Mouse (Mus musculus) embryonic facial prominence, embryonic 12.5 days (tissue): Measurements from ENCODE around the gene Kcnip1. TPM values are rescaled to one million over a fixed set of nuclear protein-coding genes. Genes with fewer than 3 reads are reported as not detected.

Source experiments
- ATAC-seq: fragments of 200-750 bp; cut with Nextera tagmentation; 2 replicates; pipeline ENCODE4 v1.8.0; 2017; ENCODE audit not compliant: insufficient number of reproducible peaks, insufficient read depth, low FRiP score, low TSS enrichment
- H3K27ac ChIP-seq: fragments of 300-500 bp; sonication (generic); 2 replicates; pipeline ENCODE4 v1.5.1; 2016; ENCODE audit warnings: mild to moderate bottlenecking
- H3K27me3 ChIP-seq: fragments of 300-500 bp; sonication (generic); 2 replicates; pipeline ENCODE4 v1.6.1; 2016; ENCODE audit warnings: mild to moderate bottlenecking, moderate library complexity
- H3K36me3 ChIP-seq: fragments of 300-500 bp; sonication (generic); 2 replicates; pipeline ENCODE4 v1.6.1; 2016; ENCODE audit warnings: mild to moderate bottlenecking
- H3K4me1 ChIP-seq: fragments of 300-500 bp; sonication (generic); 2 replicates; pipeline ENCODE4 v1.6.1; 2016
- H3K4me2 ChIP-seq: fragments of 300-500 bp; sonication (generic); replicated peaks from 2 replicates; pipeline ENCODE4 v1.6.1; 2016; ENCODE audit warnings: mild to moderate bottlenecking, moderate library complexity
- H3K4me3 ChIP-seq: fragments of 300-500 bp; sonication (generic); 2 replicates; pipeline ENCODE4 v1.5.1; 2016; ENCODE audit warnings: mild to moderate bottlenecking
- H3K9ac ChIP-seq: fragments of 300-500 bp; sonication (generic); 2 replicates; pipeline ENCODE4 v1.6.1; 2016; ENCODE audit warnings: mild to moderate bottlenecking, moderate library complexity
- H3K9me3 ChIP-seq: fragments of 300-500 bp; sonication (generic); 2 replicates; pipeline ENCODE4 v1.6.1; 2016; ENCODE audit warnings: mild to moderate bottlenecking, moderate library complexity
- WGBS: fragments of 180-500 bp; shearing (Covaris S2); methylation state at CpG from one replicate; pipeline ENCODE4 v1.1.7; 2016; 5-methylcytosine and 5-hydroxymethylcytosine counted together
- polyA plus RNA-seq: library from polyadenylated mRNA; unstranded; fragments of >200 nt; fragmentation: Nextera tagmentation; extraction: Ambion mirVana; gene quantifications from 2 replicates; pipeline ENCODE4 v1.2.1, GENCODE M21; 2016

Gene Kcnip1
- 5.8 and 6.5 TPM in 2 replicates for polyA plus RNA-seq

DNA sequence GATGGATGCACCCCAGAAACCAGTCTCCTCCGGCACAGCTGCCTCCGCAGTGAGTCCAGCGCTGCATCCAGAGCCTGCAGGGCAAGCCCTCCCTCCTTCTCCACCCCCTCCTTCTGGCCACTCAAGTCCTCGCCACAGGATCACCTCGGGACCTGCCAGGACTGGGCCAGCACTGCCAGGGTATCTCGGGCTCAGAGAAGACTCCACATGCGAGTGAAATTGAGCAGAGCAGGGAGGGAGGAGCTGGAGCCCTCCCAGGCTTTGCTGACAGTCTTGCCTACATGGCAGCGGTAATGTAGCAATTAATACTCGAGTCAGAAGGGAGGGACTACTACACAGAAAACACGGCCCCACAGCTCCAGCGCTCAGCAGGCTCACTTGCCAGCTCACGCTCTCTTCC, at the start of gene Kcnip1:
Gene Kcnip1 (minus strand): TSS at position 215 of the 400 bp plus-strand sequence.
- H3K36me3 ChIP-seq, result no peaks in the 10 kb centered on the region
- WGBS, result 23% methylated on average over 12 of the region's 12 CpGs
- H3K4me3 ChIP-seq, result no peak within 1 kb of the TSS
- no peak within 1 kb of the TSS for H3K27ac ChIP-seq
- peaks cover 10% of the 10 kb centered on the region for H3K4me1 ChIP-seq
- H3K9ac ChIP-seq, result peak within 1 kb of the TSS; percentile 33; the same call in 1 of the 2 replicates
- no peaks in the 10 kb centered on the region for H3K9me3 ChIP-seq
- no peak; the same call in 1 of the 2 replicates for ATAC-seq
- H3K27me3 ChIP-seq, result peaks cover 10% of the 10 kb centered on the region; the same call in 1 of the 2 replicates
- peak within 1 kb of the TSS; percentile 35 for H3K4me2 ChIP-seq

DNA sequence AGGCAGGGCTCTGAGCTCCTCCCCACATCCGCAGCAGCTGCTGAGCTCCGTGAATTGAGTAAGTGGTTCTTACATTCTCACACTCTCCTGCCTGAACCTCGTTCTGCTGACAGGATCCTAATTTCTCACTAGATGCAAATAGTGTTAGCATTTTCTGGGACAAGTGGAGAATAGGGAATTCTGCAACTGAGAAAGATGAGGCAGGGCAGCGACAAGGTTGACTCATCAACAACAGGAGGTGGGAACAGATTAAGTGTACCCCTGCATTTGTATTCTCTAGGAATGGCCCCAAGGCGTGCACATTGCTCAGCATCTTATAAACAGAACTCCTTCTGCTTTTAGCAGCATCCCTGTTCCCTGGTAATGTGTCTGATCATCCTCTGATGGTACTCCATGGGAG, 47.1 kb upstream of the Kcnip1 start:
- Histone ChIP-seq H3K9ac (no peak overlapping the region), H3K4me1 (no peaks in the 10 kb centered on the region), H3K9me3 (no peaks in the 10 kb centered on the region), H3K4me3 (no peak overlapping the region), H3K36me3 (no peaks in the 10 kb centered on the region), H3K27ac (no peak overlapping the region), H3K27me3 (no peaks in the 10 kb centered on the region), H3K4me2 (no peak overlapping the region)
- no peak for ATAC-seq
- 85% methylated on average over 5 of the region's 5 CpGs for WGBS

DNA sequence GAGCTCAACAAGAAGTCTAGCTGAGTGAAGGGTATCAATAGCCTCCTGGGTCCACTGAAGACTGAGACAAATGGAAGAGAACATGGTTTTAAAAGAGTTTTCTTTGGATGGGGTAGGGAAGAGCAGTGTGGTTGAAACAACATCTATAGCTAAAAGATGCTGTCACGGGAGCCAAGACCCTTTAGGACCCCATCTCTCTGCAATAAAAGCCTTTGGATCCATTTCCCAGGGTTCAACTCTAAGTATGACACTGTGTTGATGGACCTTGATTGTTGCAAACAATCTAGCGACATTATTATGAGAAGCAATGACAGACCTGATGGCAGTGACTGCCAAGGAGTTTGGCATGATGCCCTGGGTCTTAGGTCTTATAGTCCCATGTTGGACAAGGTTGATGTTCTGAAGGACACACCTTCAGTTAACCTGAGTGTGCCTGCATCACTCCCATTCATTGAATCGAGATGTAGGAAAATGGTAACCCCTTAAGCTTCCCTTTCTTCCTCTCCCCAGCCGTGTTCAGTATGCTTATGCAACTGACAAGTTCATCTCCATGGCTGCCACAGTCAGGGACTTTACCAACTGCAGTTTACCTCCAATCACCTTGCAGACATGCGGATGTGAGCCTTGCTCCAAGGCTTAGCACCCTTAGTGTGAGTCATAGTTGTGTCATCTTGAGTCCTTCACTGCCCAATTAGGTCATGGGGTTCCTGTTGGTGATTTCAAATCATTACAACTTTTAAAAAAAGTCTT, 43.1 kb upstream of the Kcnip1 start:
- Histone ChIP-seq H3K9ac (no peak overlapping the region), H3K4me2 (no peak overlapping the region), H3K4me1 (no peaks in the 10 kb centered on the region), H3K27me3 (no peaks in the 10 kb centered on the region), H3K27ac (no peak overlapping the region), H3K4me3 (no peak overlapping the region), H3K36me3 (no peaks in the 10 kb centered on the region), H3K9me3 (no peaks in the 10 kb centered on the region)
- no peak for ATAC-seq
- 80% methylated on average over 5 of the region's 5 CpGs for WGBS

DNA sequence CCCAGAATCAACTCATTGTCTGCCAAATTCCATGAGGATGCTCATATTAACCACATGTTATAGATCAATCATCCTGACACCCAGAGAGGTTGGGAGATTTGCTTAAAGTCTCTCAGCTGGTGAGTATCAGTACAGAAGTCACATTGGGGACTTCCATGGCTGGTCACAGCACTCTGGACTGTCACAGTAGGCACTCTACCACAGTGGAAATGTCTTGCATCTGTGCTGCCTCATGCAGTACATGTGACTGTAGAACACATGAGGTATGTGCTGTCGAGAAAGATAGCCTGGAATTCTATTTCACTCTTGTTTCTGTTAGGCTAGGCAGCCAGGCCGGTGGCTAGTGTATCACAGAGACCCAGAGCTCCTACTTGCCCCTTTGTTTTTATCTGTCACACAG, 41.8 kb upstream of the Kcnip1 start:
- Histone ChIP-seq H3K4me2 (no peak overlapping the region), H3K9ac (no peak overlapping the region), H3K4me3 (no peak overlapping the region), H3K9me3 (no peaks in the 10 kb centered on the region), H3K27me3 (no peaks in the 10 kb centered on the region), H3K4me1 (no peaks in the 10 kb centered on the region), H3K27ac (no peak overlapping the region), H3K36me3 (no peaks in the 10 kb centered on the region)
- 78% methylated on average over 2 of the region's 2 CpGs for WGBS
- ATAC-seq, result no peak

DNA sequence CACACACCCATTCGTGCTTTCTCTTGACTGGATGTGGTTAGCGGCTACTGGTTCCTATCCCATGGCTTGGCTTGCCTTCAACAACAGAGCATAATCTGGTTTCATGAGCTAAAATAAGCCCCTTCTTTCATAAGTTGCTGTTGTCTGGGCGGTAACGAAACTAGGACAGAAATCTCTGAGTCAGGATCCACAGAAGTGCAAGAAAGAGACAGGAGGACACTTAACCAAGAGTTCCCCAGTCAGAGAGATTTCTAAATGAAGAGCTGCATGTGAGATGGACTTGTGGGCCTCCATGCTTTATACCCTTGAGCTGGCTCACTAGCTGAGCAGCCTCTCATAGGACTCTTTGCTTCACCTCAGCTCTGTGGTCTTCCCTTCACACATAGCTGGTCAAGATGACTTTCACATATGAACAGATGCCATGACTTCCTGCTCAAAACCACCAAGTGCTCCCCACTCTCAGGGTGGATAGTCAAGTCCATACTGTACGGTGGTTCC, 41.1 kb upstream of the Kcnip1 start:
- no peaks in the 10 kb centered on the region for H3K9me3 ChIP-seq
- H3K9ac ChIP-seq, result no peak overlapping the region
- H3K4me2 ChIP-seq, result no peak overlapping the region
- 89% methylated on average over 5 of the region's 5 CpGs for WGBS
- H3K27me3 ChIP-seq, result no peaks in the 10 kb centered on the region
- ATAC-seq, result no peak
- H3K27ac ChIP-seq, result no peak overlapping the region
- no peaks in the 10 kb centered on the region for H3K36me3 ChIP-seq
- H3K4me1 ChIP-seq, result no peaks in the 10 kb centered on the region
- no peak overlapping the region for H3K4me3 ChIP-seq

DNA sequence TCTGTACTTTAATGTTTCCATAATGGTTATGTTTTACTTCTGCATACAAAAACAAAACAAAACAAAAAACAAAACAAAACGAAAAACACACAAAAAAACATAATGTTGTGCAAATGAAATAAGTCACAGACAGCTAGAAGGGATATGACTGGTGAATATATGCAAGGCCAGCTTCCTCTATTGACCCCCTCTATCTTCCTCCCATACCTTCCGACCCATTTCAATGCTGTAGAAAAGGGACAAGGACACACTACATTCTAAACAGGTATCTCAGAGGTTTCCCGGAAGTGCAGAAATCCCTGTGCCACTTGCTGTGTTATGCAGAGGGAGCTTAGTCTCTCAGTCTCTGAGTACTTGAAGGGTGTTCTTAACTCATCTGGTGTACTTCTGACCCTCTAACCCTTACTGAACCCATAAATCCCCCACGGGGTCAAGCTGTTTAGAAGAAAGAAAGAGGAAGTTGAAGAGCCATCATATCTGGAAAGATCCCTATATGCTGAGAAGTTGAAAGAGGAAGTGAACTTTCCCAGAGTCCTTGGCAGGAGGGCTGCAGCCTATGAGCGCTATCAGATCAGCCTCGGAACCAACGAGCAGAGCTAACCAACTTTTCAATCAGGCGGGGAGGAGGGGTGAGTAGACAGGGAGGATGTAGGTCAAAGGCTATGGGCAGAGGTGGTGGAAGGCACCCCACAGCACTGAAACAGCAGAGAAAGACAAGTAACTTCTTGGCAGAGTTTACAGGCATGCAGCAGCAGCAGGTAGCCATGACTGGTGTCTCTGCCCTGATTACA, 38.3 kb upstream of the Kcnip1 start:
- no peak for ATAC-seq
- Histone ChIP-seq H3K9ac (no peak overlapping the region), H3K27ac (no peak overlapping the region), H3K4me3 (no peak overlapping the region), H3K9me3 (no peaks in the 10 kb centered on the region), H3K36me3 (no peaks in the 10 kb centered on the region), H3K4me1 (no peaks in the 10 kb centered on the region), H3K27me3 (no peaks in the 10 kb centered on the region), H3K4me2 (no peak overlapping the region)
- WGBS, result 61% methylated on average over 8 of the region's 8 CpGs

DNA sequence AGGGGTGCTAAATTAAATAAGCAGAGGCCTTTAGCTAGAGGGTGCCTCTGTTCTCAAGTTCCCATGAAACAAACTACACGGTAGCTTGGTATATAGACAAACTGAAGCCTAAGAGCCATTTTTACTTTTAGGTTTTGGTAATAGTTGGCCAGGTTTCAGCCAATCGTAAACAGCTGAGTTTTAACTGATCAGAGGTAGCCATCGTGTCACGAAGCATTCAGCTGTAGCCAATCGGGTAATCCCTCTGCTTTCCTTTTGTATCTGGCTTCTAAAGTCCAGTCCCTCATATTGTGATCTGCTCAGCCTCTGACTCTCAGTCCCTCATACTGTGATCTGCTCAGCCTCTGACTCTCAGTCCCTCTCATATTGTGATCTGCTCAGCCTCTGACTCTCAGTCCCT, 36.7 kb upstream of the Kcnip1 start:
- WGBS, result 50% methylated on average over 5 of the region's 5 CpGs
- no peak overlapping the region for H3K9ac ChIP-seq
- no peak overlapping the region for H3K4me2 ChIP-seq
- H3K4me3 ChIP-seq, result no peak overlapping the region
- no peaks in the 10 kb centered on the region for H3K27me3 ChIP-seq
- no peak overlapping the region for H3K27ac ChIP-seq
- H3K4me1 ChIP-seq, result no peaks in the 10 kb centered on the region
- ATAC-seq, result no peak
- no peaks in the 10 kb centered on the region for H3K36me3 ChIP-seq
- H3K9me3 ChIP-seq, result no peaks in the 10 kb centered on the region

DNA sequence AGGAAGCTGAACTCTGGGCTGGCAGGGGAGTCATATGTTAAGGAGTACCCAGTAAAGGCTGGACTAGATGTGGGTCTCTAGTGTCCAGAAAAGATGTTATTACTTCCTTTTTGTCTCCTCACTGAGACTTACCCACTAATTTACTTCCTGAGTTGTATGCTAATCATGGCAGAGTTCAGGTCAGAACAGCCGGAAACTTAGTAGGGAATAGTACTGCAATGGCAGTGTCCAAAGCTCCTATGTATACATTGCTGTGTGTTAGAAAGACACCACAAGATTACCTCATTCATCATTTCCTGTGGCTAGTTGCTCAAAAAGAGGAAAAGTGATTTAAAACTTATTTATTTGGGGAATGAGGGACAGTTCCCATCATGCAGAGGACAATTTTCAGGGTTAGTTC, 32.1 kb upstream of the Kcnip1 start:
- no peak overlapping the region for H3K4me3 ChIP-seq
- no peak for ATAC-seq
- no peaks in the 10 kb centered on the region for H3K4me1 ChIP-seq
- no peaks in the 10 kb centered on the region for H3K36me3 ChIP-seq
- no peaks in the 10 kb centered on the region for H3K9me3 ChIP-seq
- no peak overlapping the region for H3K27ac ChIP-seq
- H3K4me2 ChIP-seq, result no peak overlapping the region
- WGBS, result 81% methylated on average over 1 of the region's 1 CpGs
- H3K27me3 ChIP-seq, result no peaks in the 10 kb centered on the region
- no peak overlapping the region for H3K9ac ChIP-seq

DNA sequence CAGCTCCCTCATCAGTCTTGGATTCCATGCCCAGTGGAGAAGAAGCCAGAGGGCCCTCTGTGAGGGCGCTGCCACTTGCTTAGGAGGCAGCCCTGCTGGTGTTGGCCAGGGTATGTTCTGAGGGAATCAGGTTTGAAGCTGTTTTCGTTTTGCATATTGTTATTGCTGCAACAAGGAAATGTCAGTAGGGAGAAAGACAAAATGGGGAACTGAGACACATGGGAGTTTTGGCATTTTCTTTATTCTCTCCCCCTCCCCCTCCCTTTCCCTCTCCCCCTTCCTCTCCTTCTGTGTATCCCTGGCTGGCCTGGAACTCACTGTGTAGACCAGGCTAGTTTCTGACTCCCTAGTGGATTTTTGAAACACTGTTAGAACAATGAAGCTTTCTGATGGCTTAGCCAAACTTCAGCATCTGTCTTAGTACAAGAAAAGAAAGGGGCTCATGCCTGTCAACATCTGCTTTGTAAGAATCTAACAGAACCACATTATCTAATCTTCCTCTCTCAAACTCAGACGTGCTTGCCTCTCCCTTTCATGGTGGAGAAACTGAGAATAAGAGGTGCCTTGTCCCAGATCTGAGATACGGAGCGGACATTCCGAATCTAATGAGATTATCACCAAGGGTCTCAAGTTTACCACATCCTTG, 19.2 kb upstream of the Kcnip1 start:
- 49% methylated on average over 6 of the region's 6 CpGs for WGBS
- H3K9me3 ChIP-seq, result no peaks in the 10 kb centered on the region
- ATAC-seq, result no peak
- H3K4me2 ChIP-seq, result no peak overlapping the region
- H3K36me3 ChIP-seq, result no peaks in the 10 kb centered on the region
- no peak overlapping the region for H3K4me3 ChIP-seq
- H3K4me1 ChIP-seq, result no peaks in the 10 kb centered on the region
- H3K9ac ChIP-seq, result no peak overlapping the region
- no peak overlapping the region for H3K27ac ChIP-seq
- H3K27me3 ChIP-seq, result no peaks in the 10 kb centered on the region

DNA sequence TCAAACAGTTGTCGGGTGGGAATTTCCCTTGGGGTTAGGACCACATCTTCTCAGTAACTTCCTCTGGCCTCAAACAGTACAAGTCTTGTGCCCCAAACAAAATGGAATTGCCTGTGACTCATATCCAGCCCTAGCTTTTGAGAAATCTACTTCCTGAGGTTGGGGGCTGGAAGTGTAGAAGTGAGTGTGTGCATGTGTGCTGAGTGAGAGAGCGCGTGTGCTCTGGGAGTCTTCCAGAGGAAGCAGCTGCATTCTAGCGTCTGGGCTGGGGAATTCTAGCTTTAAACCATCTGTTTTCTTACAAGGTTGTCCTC, 17.9 kb upstream of the Kcnip1 start:
- H3K4me2 ChIP-seq, result no peak overlapping the region

DNA sequence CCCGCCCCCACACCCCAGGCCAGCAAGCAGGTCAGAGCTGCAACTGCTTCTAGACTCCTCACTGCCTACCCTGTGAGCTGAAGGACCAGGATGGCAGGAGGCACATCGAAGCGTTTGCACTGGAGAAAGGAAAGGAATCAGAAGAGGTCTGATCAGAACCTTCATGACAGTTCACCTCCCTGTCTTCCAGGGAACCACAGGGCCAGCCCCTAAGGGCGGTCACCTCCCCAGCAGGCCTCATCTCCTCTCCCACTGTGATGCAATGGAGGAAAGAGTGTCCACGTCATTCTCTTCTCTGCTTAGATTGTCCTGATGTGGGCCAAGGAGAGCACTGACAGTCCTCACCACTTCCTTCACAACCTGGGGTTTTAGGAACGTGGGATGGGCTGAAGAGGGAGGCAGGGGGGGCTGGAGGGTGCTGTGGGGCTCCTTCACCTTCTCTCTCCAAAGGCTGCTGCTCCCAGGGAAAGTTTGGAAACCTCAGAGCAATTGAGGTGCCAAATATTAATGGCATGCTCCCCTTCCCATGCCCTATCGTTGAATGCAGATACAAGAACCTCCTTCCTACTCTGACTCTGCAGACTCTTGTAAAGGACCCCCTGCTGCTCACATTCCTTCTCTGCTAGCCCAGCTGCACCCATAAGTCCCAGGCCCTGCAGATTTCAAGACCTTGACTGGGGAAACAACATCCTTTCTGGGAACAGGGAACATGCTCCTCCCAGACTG, 17.3 kb upstream of the Kcnip1 start:
- Histone ChIP-seq H3K4me2 (no peak overlapping the region), H3K27ac (no peak overlapping the region), H3K4me3 (no peak overlapping the region), H3K4me1 (no peaks in the 10 kb centered on the region), H3K9me3 (no peaks in the 10 kb centered on the region), H3K9ac (no peak overlapping the region), H3K27me3 (no peaks in the 10 kb centered on the region), H3K36me3 (no peaks in the 10 kb centered on the region)
- no peak for ATAC-seq
- 82% methylated on average over 7 of the region's 7 CpGs for WGBS

More for the DNA sequence above, 17.9 kb upstream of the Kcnip1 start:
- ATAC-seq, result no peak
- H3K27me3 ChIP-seq, result no peaks in the 10 kb centered on the region
- no peak overlapping the region for H3K27ac ChIP-seq
- no peak overlapping the region for H3K9ac ChIP-seq
- WGBS, result 45% methylated on average over 4 of the region's 4 CpGs
- no peaks in the 10 kb centered on the region for H3K4me1 ChIP-seq
- no peaks in the 10 kb centered on the region for H3K36me3 ChIP-seq
- no peaks in the 10 kb centered on the region for H3K9me3 ChIP-seq
- no peak overlapping the region for H3K4me3 ChIP-seq
